Mouse (Mus musculus) MEL (cell line): ENCODE data around the gene Ikzf3. TPM values are rescaled to one million over a fixed set of nuclear protein-coding genes. Genes with fewer than 3 reads are reported as not detected.

Experiments
- DNase-seq: peaks from one replicate; pipeline ENCODE4 v3.0.0; 2011; ENCODE audit warnings: low read depth, low spot score
- H3K27ac ChIP-seq: 2 replicates; pipeline ENCODE4 v1.5.1; 2012; ENCODE audit warnings: low read depth, mild to moderate bottlenecking, control low read depth, low read length, moderate library complexity; ENCODE audit not compliant: control insufficient read depth
- H3K27me3 ChIP-seq, 2 experiments: fragments of 150-350 bp in 1 of 2; sonication (generic) in 1 of 2; 2 replicates each; pipeline ENCODE4 v1.6.1; 2012; ENCODE audit warnings: low read length in 2 of 2, mild to moderate bottlenecking in 2 of 2, improper control_type of control experiment in 1 of 2, moderate library complexity in 1 of 2; ENCODE audit not compliant: insufficient read depth in 2 of 2, control insufficient read depth in 1 of 2
- H3K36me3 ChIP-seq, 2 experiments: 2 replicates each; pipeline ENCODE4 v1.6.1; 2012 to 2014; ENCODE audit warnings: low read length in 2 of 2, improper control_type of control experiment in 1 of 2, inconsistent platforms in 1 of 2, mild to moderate bottlenecking in 1 of 2; ENCODE audit not compliant: insufficient read depth in 2 of 2, control insufficient read depth in 1 of 2
- H3K4me1 ChIP-seq, 2 experiments: fragments of 150-350 bp in 1 of 2; sonication (generic) in 1 of 2; 2 replicates each; pipeline ENCODE4 v1.6.1; 2012; ENCODE audit warnings: low read length in 2 of 2, improper control_type of control experiment in 1 of 2, mild to moderate bottlenecking in 1 of 2; ENCODE audit not compliant: insufficient read depth in 2 of 2, control insufficient read depth in 1 of 2
- H3K4me3 ChIP-seq, 2 experiments: fragments of 150-350 bp in 1 of 2; sonication (generic) in 1 of 2; 2 replicates each; pipeline ENCODE4 v1.5.1; 2012; ENCODE audit warnings: low read depth in 2 of 2, low read length in 2 of 2, mild to moderate bottlenecking in 2 of 2, moderate library complexity in 2 of 2, control low read depth in 1 of 2, improper control_type of control experiment in 1 of 2; ENCODE audit not compliant: control insufficient read depth in 1 of 2, insufficient read depth in 1 of 2
- H3K79me2 ChIP-seq: 2 replicates; pipeline ENCODE4 v1.6.1; 2012; ENCODE audit warnings: mild to moderate bottlenecking, low read length, moderate library complexity; ENCODE audit not compliant: control insufficient read depth, poor library complexity, insufficient read depth
- H3K9ac ChIP-seq: 2 replicates; pipeline ENCODE4 v1.6.1; 2012; ENCODE audit warnings: low read depth, mild to moderate bottlenecking, control low read depth, low read length, moderate library complexity; ENCODE audit not compliant: control insufficient read depth, poor library complexity, severe bottlenecking
- H3K9me3 ChIP-seq: fragments of 150-350 bp; sonication (generic); replicated peaks from 2 replicates; pipeline ENCODE4 v1.6.1; 2012; ENCODE audit warnings: mild to moderate bottlenecking, low read length, improper control_type of control experiment, moderate library complexity; ENCODE audit not compliant: insufficient read depth
- CHD2 ChIP-seq: IDR thresholded peaks from 2 replicates; pipeline ENCODE4 v1.6.1; 2011; ENCODE audit warnings: low read length, improper control_type of control experiment
- EP300 ChIP-seq, 2 experiments: IDR thresholded peaks; 2 replicates each; pipeline ENCODE4 v1.6.1; 2011; ENCODE audit warnings: improper control_type of control experiment in 2 of 2, low read length in 2 of 2, low read depth in 1 of 2, mild to moderate bottlenecking in 1 of 2
- GATA1 ChIP-seq: IDR thresholded peaks from 2 replicates; pipeline ENCODE4 v1.6.1; 2011; ENCODE audit warnings: low read depth, low read length, improper control_type of control experiment
- JUND ChIP-seq: IDR thresholded peaks from 2 replicates; pipeline ENCODE4 v1.6.1; 2011; ENCODE audit warnings: low read depth, mild to moderate bottlenecking, improper control_type of control experiment, low read length
- KAT2A ChIP-seq: conservative IDR thresholded peaks from 2 replicates; pipeline ENCODE4 v1.6.1; 2012; ENCODE audit warnings: low read depth, low read length, improper control_type of control experiment, inconsistent platforms
- MAFK ChIP-seq: IDR thresholded peaks from 2 replicates; pipeline ENCODE4 v1.6.1; 2011; ENCODE audit warnings: low read depth, mild to moderate bottlenecking, low read length, improper control_type of control experiment, borderline replicate concordance
- MAX ChIP-seq: IDR thresholded peaks from 2 replicates; pipeline ENCODE4 v1.6.1; 2011; ENCODE audit warnings: low read length, improper control_type of control experiment
- MXI1 ChIP-seq: IDR thresholded peaks from 2 replicates; pipeline ENCODE4 v1.6.1; 2011; ENCODE audit warnings: mild to moderate bottlenecking, low read depth, low read length, improper control_type of control experiment
- MYC ChIP-seq: IDR thresholded peaks from 2 replicates; pipeline ENCODE4 v1.6.1; 2011; ENCODE audit warnings: low read depth, mild to moderate bottlenecking, low read length, improper control_type of control experiment, moderate library complexity
- NELFE ChIP-seq: IDR thresholded peaks from 2 replicates; pipeline ENCODE4 v1.6.1; 2011; ENCODE audit warnings: low read depth, low read length, improper control_type of control experiment
- RAD21 ChIP-seq: IDR thresholded peaks from 2 replicates; pipeline ENCODE4 v1.6.1; 2011; ENCODE audit warnings: mild to moderate bottlenecking, low read depth, low read length, improper control_type of control experiment
- SIN3A ChIP-seq: IDR thresholded peaks from 2 replicates; pipeline ENCODE4 v1.6.1; 2012; ENCODE audit warnings: low read length, improper control_type of control experiment, inconsistent platforms
- SMC3 ChIP-seq: IDR thresholded peaks from 2 replicates; pipeline ENCODE4 v1.6.1; 2011; ENCODE audit warnings: low read depth, low read length, improper control_type of control experiment
- TAL1 ChIP-seq: IDR thresholded peaks from 2 replicates; pipeline ENCODE4 v1.6.1; 2012; ENCODE audit warnings: mild to moderate bottlenecking, inconsistent platforms, low read length, moderate library complexity, mixed read lengths
- TBP ChIP-seq: IDR thresholded peaks from 2 replicates; pipeline ENCODE4 v1.8.0; 2011; ENCODE audit warnings: low read depth, low read length, improper control_type of control experiment
- TCF12 ChIP-seq: IDR thresholded peaks from 2 replicates; pipeline ENCODE4 v1.6.1; 2014; ENCODE audit warnings: low read depth, mild to moderate bottlenecking, inconsistent platforms, low read length, improper control_type of control experiment, moderate library complexity
- USF1 ChIP-seq: IDR thresholded peaks from 2 replicates; pipeline ENCODE4 v1.6.1; 2014; ENCODE audit warnings: low read depth, mild to moderate bottlenecking, inconsistent platforms, low read length, improper control_type of control experiment, moderate library complexity
- ZKSCAN1 ChIP-seq: IDR thresholded peaks from 2 replicates; pipeline ENCODE4 v1.6.1; 2012; ENCODE audit warnings: low read depth, mild to moderate bottlenecking, inconsistent platforms, low read length, improper control_type of control experiment, moderate library complexity
- ZNF384 ChIP-seq: IDR thresholded peaks from 2 replicates; pipeline ENCODE4 v1.6.1; 2012; ENCODE audit warnings: low read depth, mild to moderate bottlenecking, inconsistent platforms, low read length, improper control_type of control experiment
- polyA plus RNA-seq, 2 experiments: library from polyadenylated mRNA; stranded (reverse) in 1 of 2; unstranded in 1 of 2; fragments of >175 nt in 1 of 2; fragments of >200 nt in 1 of 2; gene quantifications; 2 replicates each; pipeline versions ENCODE4 v1.2.1 to v1.2.4; 2012; ENCODE audit warnings: low replicate concordance in 2 of 2, low read depth in 1 of 2; ENCODE audit not compliant: insufficient read length in 2 of 2, insufficient read depth in 1 of 2, missing spikeins in 1 of 2
- total RNA-seq: library from RNA; depleted of rRNA; stranded (reverse); fragments of 300-350 nt; gene quantifications from 2 replicates; pipeline ENCODE4 v1.2.3, GENCODE M21; 2012

Ikzf3 gene
- total and polyA plus RNA-seq, 3 experiments, result 0.12 TPM; not detected in 2

DNA sequence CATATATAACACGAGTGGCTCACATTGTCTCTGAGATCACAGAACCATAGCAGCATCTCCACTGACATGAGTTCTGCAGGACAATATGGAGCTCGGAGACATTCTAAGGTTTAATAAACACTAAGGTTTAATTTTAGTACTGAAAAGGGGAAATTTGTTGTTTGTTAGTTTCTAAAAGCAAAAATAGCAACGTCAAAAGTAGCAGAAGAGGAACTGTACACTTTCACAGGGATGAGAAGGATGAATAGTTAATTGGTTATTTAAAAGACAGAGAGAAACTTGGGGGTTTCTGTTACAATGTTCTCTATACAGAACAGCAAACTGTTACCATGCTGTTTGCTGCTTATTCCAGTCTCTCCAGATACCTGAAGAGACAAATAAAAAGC, 1.5 kb upstream of the Ikzf3 start:
- Histone ChIP-seq H3K79me2 (no peaks in the 10 kb centered on the region; the same call in 1 of the 2 replicates), H3K27ac (no peak overlapping the region), H3K4me1 (peaks cover 7 to 9% of the 10 kb centered on the region in 2 experiments), H3K4me3 (no peak overlapping the region), H3K9ac (no peak overlapping the region), H3K36me3 (peaks cover 0 to 12% of the 10 kb centered on the region in 2 experiments; a peak in 2 of 4 replicates), H3K9me3 (no peaks in the 10 kb centered on the region), H3K27me3 (peaks cover 1 to 8% of the 10 kb centered on the region in 2 experiments; a peak in 3 of 4 replicates)
- DNase-seq, result no peak
- TF ChIP-seq TCF12 (no peak), GATA1 (no peak), SMC3 (no peak), SIN3A (no peak), RAD21 (no peak), ZKSCAN1 (no peak), CHD2 (no peak), TBP (no peak), MAFK (no peak)

DNA sequence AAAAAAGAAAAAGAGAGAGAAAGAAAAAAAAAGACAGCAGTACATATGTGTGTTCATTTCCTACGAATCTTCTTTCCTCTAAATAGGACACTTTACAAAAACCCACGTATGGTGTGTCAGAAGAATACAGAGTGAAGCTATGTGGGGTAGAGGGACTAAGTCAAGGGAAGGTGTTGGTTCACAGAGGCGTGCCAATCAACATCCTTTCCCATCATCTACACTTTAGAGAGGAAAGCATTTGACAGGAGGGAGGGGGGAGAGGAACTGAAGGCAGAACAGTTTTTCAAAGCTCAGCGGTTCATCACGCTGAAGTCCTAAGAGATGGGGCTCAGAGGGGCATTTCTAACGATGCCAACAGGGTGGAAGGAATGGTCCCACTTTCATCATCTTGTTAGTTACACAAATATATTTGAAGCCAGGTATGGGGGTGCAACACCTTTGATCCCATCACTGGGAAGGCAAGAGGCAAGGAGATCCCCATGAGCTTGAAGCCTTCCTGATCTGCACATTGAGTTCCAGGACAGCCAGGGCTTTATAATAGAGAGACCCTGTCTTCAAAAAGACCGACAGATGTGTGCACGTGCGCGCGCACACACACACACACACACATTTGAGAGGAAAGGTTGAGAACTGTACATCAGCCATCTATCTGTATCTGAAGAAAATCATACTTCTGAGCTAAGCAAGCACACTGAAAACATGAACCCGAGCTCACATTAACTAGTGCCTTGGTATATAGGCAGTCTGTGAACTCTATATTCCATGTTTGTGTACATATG, 887 bp upstream of the Ikzf3 start:
- peaks cover 0 to 6% of the 10 kb centered on the region in 2 experiments; a peak in 2 of 4 replicates for H3K36me3 ChIP-seq
- peaks cover 1 to 8% of the 10 kb centered on the region in 2 experiments; a peak in 3 of 4 replicates for H3K27me3 ChIP-seq
- H3K4me1 ChIP-seq, result peaks cover 3 to 7% of the 10 kb centered on the region in 2 experiments; a peak in 3 of 4 replicates
- no peak for TF ChIP-seq RAD21
- no peak for TF ChIP-seq MAX
- TF ChIP-seq JUND, result no peak
- no peak for TF ChIP-seq NELFE
- no peak for TF ChIP-seq KAT2A
- no peak for TF ChIP-seq USF1
- no peak for TF ChIP-seq MAFK
- no peak for TF ChIP-seq TAL1
- TF ChIP-seq EP300 (IDR thresholded peaks at IDR 0.05; ENCODE audit: low read depth in 1 of 2, low read length in 2 of 2), result no peak
- TF ChIP-seq MXI1, result no peak
- TF ChIP-seq MYC, result no peak
- no peak for TF ChIP-seq ZNF384
- H3K9ac ChIP-seq, result no peak overlapping the region
- no peak for DNase-seq
- no peaks in the 10 kb centered on the region; the same call in 1 of the 2 replicates for H3K79me2 ChIP-seq
- no peak overlapping the region for H3K4me3 ChIP-seq
- H3K9me3 ChIP-seq, result no peaks in the 10 kb centered on the region
- H3K27ac ChIP-seq, result no peak overlapping the region
